Mouse (Mus musculus) C2C12 (cell line): ENCODE measurements around the gene Vps53.

Source experiments
- CEBPB ChIP-seq: IDR thresholded peaks from one replicate; pipeline ENCODE4 v1.6.1; 2011; ENCODE audit warnings: low read depth, mild to moderate bottlenecking, control low read depth, moderate library complexity
- CTCF ChIP-seq: IDR thresholded peaks from one replicate; pipeline ENCODE4 v1.5.1; 2011; ENCODE audit not compliant: control insufficient read depth, insufficient read depth, insufficient read length
- FOSL1 ChIP-seq: IDR thresholded peaks from one replicate; pipeline ENCODE4 v1.8.0; 2011; ENCODE audit warnings: mild to moderate bottlenecking, low read length; ENCODE audit not compliant: poor library complexity, insufficient read depth, severe bottlenecking
- MAX ChIP-seq: IDR thresholded peaks from one replicate; pipeline ENCODE4 v1.6.1; 2011; ENCODE audit warnings: mild to moderate bottlenecking, control low read depth
- MYOD1 ChIP-seq: IDR thresholded peaks from one replicate; pipeline ENCODE4 v1.6.1; 2011; ENCODE audit warnings: low read depth; ENCODE audit not compliant: control insufficient read depth, insufficient read length
- MYOG ChIP-seq: IDR thresholded peaks from one replicate; pipeline ENCODE4 v1.6.1; 2011; ENCODE audit not compliant: control insufficient read depth, insufficient read length; ENCODE audit errors: extremely low read depth
- USF1 ChIP-seq: IDR thresholded peaks from one replicate; pipeline ENCODE4 v1.6.1; 2011; ENCODE audit warnings: low read depth, mild to moderate bottlenecking, control low read depth, moderate library complexity

DNA sequence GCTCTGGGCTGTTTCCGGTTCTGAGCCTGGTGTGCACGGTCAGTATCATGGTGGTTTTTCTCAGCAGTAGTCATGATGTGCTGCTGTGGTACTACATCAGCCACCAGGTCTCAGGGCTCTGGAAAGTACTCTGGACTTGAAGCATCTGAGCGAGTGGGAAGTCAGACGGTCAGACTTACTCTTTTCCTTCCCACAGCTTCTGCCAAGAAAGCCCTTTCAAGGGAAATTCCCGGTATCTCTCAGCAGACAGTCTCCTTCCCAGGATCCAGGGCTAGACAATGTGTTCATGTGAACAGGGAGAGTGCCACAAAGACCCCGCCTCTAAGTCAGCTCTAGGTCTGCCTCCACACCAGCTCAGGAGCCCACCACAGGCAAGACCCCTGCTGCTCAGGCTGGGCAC is 134.1 kb downstream of the Vps53 start:
- no peak for TF ChIP-seq USF1
- no peak for TF ChIP-seq CTCF
- no peak for TF ChIP-seq MYOD1
- no peak for TF ChIP-seq CEBPB
- no peak for TF ChIP-seq MAX
- no peak for TF ChIP-seq FOSL1
- TF ChIP-seq MYOG: no peak
